In genomic region chr4:33109720-33110458, GRCm38 (mm10) we compare ENCODE assay signal across 19 mouse cellular contexts. TPM values are rescaled to one million over a fixed set of nuclear protein-coding genes. Genes with fewer than 3 reads are reported as not detected.
DNase-seq lines count a peak whose midpoint lies in the region; ATAC-seq and TF ChIP-seq lines count a peak whose summit lies in the region.
"Had no signal": no experiment of that assay in that cellular context is flagged by ENCODE, and none has a peak within 500 bp of the region (broad histone marks: within the 10 kb centered on the region; RNA-seq: fewer than 3 reads in every experiment).

No protein-coding gene starts in this region.

- no peak overlapping the region for H3K9ac ChIP-seq in lung, embryonic 14.5 days
- H3K9ac ChIP-seq in MEL (ENCODE audit: control insufficient read depth, low read depth, low read length, poor library complexity, severe bottlenecking) = no peak overlapping the region
- peak overlapping the region; percentile 17; the same call in 1 of the 2 replicates for H3K9ac ChIP-seq in liver, embryonic 12.5 days
- H3K9ac ChIP-seq: forebrain, embryonic 15.5 days; heart, embryonic 15.5 days; hindbrain, embryonic 15.5 days had no signal

- no peak overlapping the region for H3K4me3 ChIP-seq in lung, embryonic 14.5 days (ENCODE audit: low read depth, low read length)
- H3K4me3 ChIP-seq in MEL (ENCODE audit: control insufficient read depth in 1 of 2, insufficient read depth in 1 of 2, low read depth in 2 of 2, low read length in 2 of 2) = no peak overlapping the region
- no peak overlapping the region for H3K4me3 ChIP-seq in liver, embryonic 12.5 days
- H3K4me3 ChIP-seq: forebrain, embryonic 15.5 days; heart, embryonic 15.5 days; hindbrain, embryonic 15.5 days; limb, embryonic 10.5 days had no signal

- no peak for TF ChIP-seq POLR2A in MEL (IDR thresholded peaks at IDR 0.05; ENCODE audit: control insufficient read depth in 1 of 2, insufficient read depth in 1 of 2, low read depth in 1 of 2, low read length in 2 of 2, poor library complexity in 1 of 2)

- WGBS in lung, embryonic 14.5 days = 48% methylated on average over 14 of the region's 14 CpGs
- WGBS in liver, embryonic 12.5 days (ENCODE audit: insufficient replicate concordance) = 36% methylated on average over 14 of the region's 14 CpGs

- H3K9me3 ChIP-seq in lung, embryonic 14.5 days (ENCODE audit: low read depth, low read length) = no peaks in the 10 kb centered on the region
- H3K9me3 ChIP-seq in MEL (replicated peaks; ENCODE audit: insufficient read depth, low read length) = no peaks in the 10 kb centered on the region
- H3K9me3 ChIP-seq in liver, embryonic 12.5 days (replicated peaks) = no peaks in the 10 kb centered on the region
- H3K9me3 ChIP-seq: forebrain, embryonic 15.5 days; heart, embryonic 15.5 days; hindbrain, embryonic 15.5 days; limb, embryonic 10.5 days had no signal

- no peak overlapping the region for H3K27ac ChIP-seq in lung, embryonic 14.5 days (ENCODE audit: low read depth)
- H3K27ac ChIP-seq in MEL (ENCODE audit: control insufficient read depth, low read depth, low read length) = no peak overlapping the region
- H3K27ac ChIP-seq in liver, embryonic 12.5 days = peak overlapping the region; percentile 45; the same call in 1 of the 2 replicates
- H3K27ac ChIP-seq: forebrain, embryonic 15.5 days; heart, embryonic 15.5 days; hindbrain, embryonic 15.5 days; limb, embryonic 10.5 days had no signal

- no peaks in the 10 kb centered on the region for H3K4me1 ChIP-seq in lung, embryonic 14.5 days (ENCODE audit: insufficient read depth)
- no peaks in the 10 kb centered on the region for H3K4me1 ChIP-seq in MEL (ENCODE audit: control insufficient read depth in 1 of 2, insufficient read depth in 2 of 2, low read length in 2 of 2)
- peaks cover 25% of the 10 kb centered on the region for H3K4me1 ChIP-seq in liver, embryonic 12.5 days
- H3K4me1 ChIP-seq: forebrain, embryonic 15.5 days; hindbrain, embryonic 15.5 days; limb, embryonic 10.5 days had no signal

- TF ChIP-seq EP300 in MEL (IDR thresholded peaks at IDR 0.05; ENCODE audit: low read depth in 1 of 2, low read length in 2 of 2) = no peak

- no peak for ATAC-seq in lung, embryonic 14.5 days (ENCODE audit: insufficient read depth)
- peak; percentile 83 for ATAC-seq in liver, embryonic 12.5 days
- ATAC-seq: forebrain, embryonic 15.5 days had no signal

- no peaks in the 10 kb centered on the region for H3K27me3 ChIP-seq in lung, embryonic 14.5 days (ENCODE audit: insufficient read depth, low read length)
- peaks cover 0 to under 1% of the 10 kb centered on the region in 2 experiments; a peak in 2 of 4 replicates for H3K27me3 ChIP-seq in MEL (ENCODE audit: control insufficient read depth in 1 of 2, insufficient read depth in 2 of 2, low read length in 2 of 2)
- H3K27me3 ChIP-seq in liver, embryonic 12.5 days (replicated peaks) = no peaks in the 10 kb centered on the region; the same call in 1 of the 2 replicates
- H3K27me3 ChIP-seq: forebrain, embryonic 15.5 days; heart, embryonic 15.5 days; hindbrain, embryonic 15.5 days had no signal

- no peak overlapping the region for H3K4me2 ChIP-seq in lung, embryonic 14.5 days
- H3K4me2 ChIP-seq in liver, embryonic 12.5 days = peak overlapping the region; percentile 44
- H3K4me2 ChIP-seq: forebrain, embryonic 15.5 days; heart, embryonic 15.5 days; hindbrain, embryonic 15.5 days had no signal

- no peak for TF ChIP-seq RAD21 in MEL (IDR thresholded peaks at IDR 0.05; ENCODE audit: low read depth, low read length)

- peak; percentile 10 for DNase-seq in lung, embryonic 14.5 days
- DNase-seq in lung, adult 18-20 months = no peak
- DNase-seq in MEL (ENCODE audit: low read depth, low spot score) = peak; percentile 8
- DNase-seq in natural killer cell, adult 2 months (ENCODE audit: low spot score in 2 of 2) = peak; percentile 54 to 67
- no peak for DNase-seq in frontal cortex, postnatal 36 days (ENCODE audit: low spot score in 2 of 2)
- no peak for DNase-seq in cerebellum, adult 9-11 months
- no peak for DNase-seq in left cerebral cortex, adult 8-10 months (ENCODE audit: low spot score in 2 of 2)
- DNase-seq: cerebellum, postnatal 36 days; gastrocnemius, postnatal 25 days; layer of hippocampus, adult 9-11 months had no signal

- no peaks in the 10 kb centered on the region for H3K36me3 ChIP-seq in lung, embryonic 14.5 days (ENCODE audit: insufficient read depth)
- H3K36me3 ChIP-seq in MEL (ENCODE audit: control insufficient read depth in 1 of 2, insufficient read depth in 2 of 2, low read length in 2 of 2) = no peaks in the 10 kb centered on the region
- no peaks in the 10 kb centered on the region for H3K36me3 ChIP-seq in liver, embryonic 12.5 days
- H3K36me3 ChIP-seq: forebrain, embryonic 15.5 days; heart, embryonic 15.5 days; hindbrain, embryonic 15.5 days; limb, embryonic 10.5 days had no signal

- H3K79me2 ChIP-seq in MEL (ENCODE audit: control insufficient read depth, insufficient read depth, low read length, poor library complexity) = no peaks in the 10 kb centered on the region

- TF ChIP-seq CTCF in lung, embryonic 14.5 days (IDR thresholded peaks at IDR 0.05; ENCODE audit: low read depth) = no peak
- no peak for TF ChIP-seq CTCF in MEL (IDR thresholded peaks at IDR 0.05 in 2 of 3, conservative IDR thresholded peaks at IDR 0.05 in 1 of 3; ENCODE audit: control insufficient read depth in 1 of 3, insufficient read depth in 1 of 3, low read depth in 2 of 3, low read length in 3 of 3, poor library complexity in 1 of 3, severe bottlenecking in 1 of 3)

TF ChIP-seq in MEL, 35 proteins besides CTCF, POLR2A, EP300 and RAD21:
- TF ChIP-seq MYC (IDR thresholded peaks at IDR 0.05; ENCODE audit: low read depth, low read length) = no peak
- no peak for TF ChIP-seq TBP (IDR thresholded peaks at IDR 0.05; ENCODE audit: low read depth, low read length)
- TF ChIP-seq MAZ (IDR thresholded peaks at IDR 0.05; ENCODE audit: low read depth, low read length) = no peak
- TF ChIP-seq GABPA (IDR thresholded peaks at IDR 0.05; ENCODE audit: low read depth, low read length) = no peak
- no peak for TF ChIP-seq USF2 (IDR thresholded peaks at IDR 0.05; ENCODE audit: borderline replicate concordance in 1 of 2, insufficient read depth in 1 of 2, low read depth in 1 of 2, low read length in 2 of 2)
- no peak for TF ChIP-seq NELFE (IDR thresholded peaks at IDR 0.05; ENCODE audit: low read depth, low read length)
- TF ChIP-seq BHLHE40 (IDR thresholded peaks at IDR 0.05; ENCODE audit: borderline replicate concordance, low read depth, low read length) = no peak
- no peak for TF ChIP-seq MAX (IDR thresholded peaks at IDR 0.05; ENCODE audit: low read length)
- TF ChIP-seq ELF1 (IDR thresholded peaks at IDR 0.05; ENCODE audit: low read depth, low read length) = no peak
- TF ChIP-seq MEF2A (IDR thresholded peaks at IDR 0.05; ENCODE audit: extremely low read depth, insufficient replicate concordance, low read depth, low read length, poor library complexity, severe bottlenecking) = no peak
- TF ChIP-seq USF1 (IDR thresholded peaks at IDR 0.05; ENCODE audit: low read depth, low read length) = no peak
- no peak for TF ChIP-seq POLR2AphosphoS2 (IDR thresholded peaks at IDR 0.05; ENCODE audit: low read length)
- TF ChIP-seq HCFC1 (IDR thresholded peaks at IDR 0.05; ENCODE audit: low read depth, low read length) = no peak
- no peak for TF ChIP-seq MYB (IDR thresholded peaks at IDR 0.05; ENCODE audit: low read depth, low read length)
- no peak for TF ChIP-seq JUND (IDR thresholded peaks at IDR 0.05; ENCODE audit: low read depth, low read length)
- no peak for TF ChIP-seq ZNF384 (IDR thresholded peaks at IDR 0.05; ENCODE audit: low read depth, low read length)
- no peak for TF ChIP-seq CHD2 (IDR thresholded peaks at IDR 0.05; ENCODE audit: low read length)

RNA-seq across cellular contexts. Expression of gene Gabrr1, which starts 22.4 kb away (rescaled TPM):
- polyA plus RNA-seq in lung, embryonic 14.5 days (2014; fragmentation: Nextera tagmentation; extraction: Ambion mirVana) = not detected in 2 replicates
- not detected in 2 replicates for total RNA-seq in MEL (2012; rRNA removed)
- not detected for polyA plus RNA-seq in MEL (2012; ENCODE audit: insufficient read depth in 1 of 2, insufficient read length in 2 of 2, low read depth in 1 of 2, low replicate concordance in 2 of 2, missing spikeins in 1 of 2)
- polyA plus RNA-seq in liver, embryonic 12.5 days (2016; fragmentation: Nextera tagmentation; extraction: Ambion mirVana) = 0.05 TPM in 1 of 2 replicates, not detected in the other
- total RNA-seq in left cerebral cortex, adult 8-10 months (2022) = under 1 TPM in 1 of 4 experiments, not detected in 3; 0.36 TPM
- total RNA-seq: adrenal gland, adult 18-20 months had no signal
- polyA plus RNA-seq: embryonic facial prominence, embryonic 14.5 days; kidney, embryonic 14.5 days; limb, embryonic 10.5 days had no signal

RNA-seq across cellular contexts. Expression of gene Gabrr2, which starts 47.1 kb away (rescaled TPM):
- 0.14 and 0.28 TPM in 2 replicates for polyA plus RNA-seq in lung, embryonic 14.5 days (2014; fragmentation: Nextera tagmentation; extraction: Ambion mirVana)
- 0.12 TPM in 1 of 2 replicates, not detected in the other for total RNA-seq in MEL (2012; rRNA removed)
- polyA plus RNA-seq in MEL (2012; ENCODE audit: insufficient read depth in 1 of 2, insufficient read length in 2 of 2, low read depth in 1 of 2, low replicate concordance in 2 of 2, missing spikeins in 1 of 2) = under 1 TPM in 1 of 2 experiments, not detected in 1; 0.11 TPM
- not detected in 2 replicates for polyA plus RNA-seq in liver, embryonic 12.5 days (2016; fragmentation: Nextera tagmentation; extraction: Ambion mirVana)
- under 1 TPM; 0.58 to 0.96 (median 0.83) TPM for total RNA-seq in left cerebral cortex, adult 8-10 months (2022)
- total RNA-seq: midbrain, postnatal 0 days had no signal
- polyA plus RNA-seq: kidney, embryonic 14.5 days had no signal

Comparison
In these comparisons a context has a peak if more than half of its experiments do, and no peak if none do; other contexts are left out.
1. DNase-seq: peak in lung, embryonic 14.5 days (single experiment), MEL (single experiment) and natural killer cell, adult 2 months (2 of 2); none in lung, adult 18-20 months (0 of 2), frontal cortex, postnatal 36 days (0 of 2), cerebellum, adult 9-11 months (single experiment) and left cerebral cortex, adult 8-10 months (0 of 2).